Mouse (Mus musculus): Measurements from ENCODE around the gene Reg1.
"Not testable (repeated sequence)": the region's sequence is repeated elsewhere in the genome, so short reads cannot be mapped to it uniquely, and the experiment has no call there.

Reg1 gene

GRCm38 (mm10) chr6:78422411-78422810 is at the start of gene Reg1:
Reg1 (plus strand) TSS chr6:78422711.
- not testable (repeated sequence) for DNase-seq (ENCODE audit: low read depth)

- no peak for DNase-seq (ENCODE audit: low read depth)
These were observed 43.7 kb upstream of the Reg1 start, which contains the start of gene Reg3d for GRCm38 (mm10) chr6:78378765-78379164. Reg3d (minus strand) TSS chr6:78378865.

DNA sequence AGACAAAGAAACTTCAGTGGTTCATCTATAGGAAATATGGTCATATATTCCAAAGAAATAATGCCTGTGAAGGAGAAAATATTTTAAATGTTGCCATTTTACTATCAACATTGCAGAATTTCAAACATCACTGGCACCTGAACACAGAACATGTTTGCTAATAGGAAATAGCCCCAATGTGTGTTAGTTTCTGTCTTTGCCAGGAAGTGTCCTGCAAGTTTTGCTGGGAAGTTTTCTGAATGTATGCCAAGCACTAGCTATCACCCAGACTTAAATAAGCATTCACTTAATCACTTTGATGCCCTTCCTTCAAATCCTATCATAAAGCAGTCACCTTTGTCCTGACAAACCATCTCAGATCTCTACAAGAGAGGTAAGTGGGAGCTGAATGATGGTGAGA is 42.1 kb upstream of the Reg1 start, which contains the start of gene Reg3a:
Gene Reg3a, plus strand, starts transcription at position 301 of the 400 bp plus-strand sequence.
- DNase-seq (ENCODE audit: low read depth) = no peak

DNA sequence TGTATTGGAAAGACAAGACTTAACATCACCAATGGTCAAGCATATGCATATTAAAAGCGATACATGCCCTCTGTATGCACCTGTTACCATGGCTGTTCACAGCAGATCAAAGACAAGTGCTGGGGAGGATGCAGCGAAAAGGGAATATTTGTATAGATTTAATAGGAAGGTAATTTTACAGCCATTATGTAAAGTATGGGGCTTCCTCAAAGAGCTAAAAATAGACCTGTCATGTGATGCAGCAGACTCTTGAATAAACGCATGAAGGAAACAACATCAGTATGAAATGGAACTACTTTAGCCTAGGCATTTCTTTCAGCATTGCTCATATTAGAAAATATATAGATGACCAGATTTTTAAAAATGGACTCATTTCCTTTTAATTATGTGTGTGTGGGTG is 36.9 kb upstream of the Reg1 start:
- no peak for DNase-seq (ENCODE audit: low read depth)

GRCm38 (mm10) chr6:78395323-78395722 is 27.2 kb upstream of the Reg1 start, which contains the start of gene Reg2:
Reg2 (plus strand) TSS chr6:78395623.
- not testable (repeated sequence) for DNase-seq (ENCODE audit: low read depth)

GRCm38 (mm10) chr6:78425497-78425896 is 3.0 kb downstream of the Reg1 start:
- DNase-seq (ENCODE audit: low read depth) = no peak

DNA sequence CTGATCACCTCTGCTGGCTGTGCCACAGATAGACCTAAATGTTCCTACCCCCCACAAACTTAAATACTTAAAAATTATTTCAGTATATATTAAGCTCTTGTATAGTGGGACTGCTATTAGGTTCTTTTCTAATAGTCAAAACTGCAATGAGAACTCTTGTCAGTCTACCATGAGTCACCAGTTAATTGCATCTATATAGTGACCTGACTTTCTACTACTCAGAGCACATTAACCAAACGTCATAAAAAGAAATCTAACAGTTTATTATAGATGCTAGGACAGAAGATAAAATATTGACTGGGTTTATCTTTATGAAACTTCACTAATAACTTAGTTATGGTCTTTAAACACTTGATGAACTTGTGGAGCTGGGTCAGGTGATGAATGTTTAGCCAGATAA is 24.7 kb downstream of the Reg1 start:
- no peak for DNase-seq (ENCODE audit: low read depth)

- no peak for DNase-seq (ENCODE audit: low read depth)
These were observed 25.9 kb downstream of the Reg1 start for GRCm38 (mm10) chr6:78448409-78448808.

DNA sequence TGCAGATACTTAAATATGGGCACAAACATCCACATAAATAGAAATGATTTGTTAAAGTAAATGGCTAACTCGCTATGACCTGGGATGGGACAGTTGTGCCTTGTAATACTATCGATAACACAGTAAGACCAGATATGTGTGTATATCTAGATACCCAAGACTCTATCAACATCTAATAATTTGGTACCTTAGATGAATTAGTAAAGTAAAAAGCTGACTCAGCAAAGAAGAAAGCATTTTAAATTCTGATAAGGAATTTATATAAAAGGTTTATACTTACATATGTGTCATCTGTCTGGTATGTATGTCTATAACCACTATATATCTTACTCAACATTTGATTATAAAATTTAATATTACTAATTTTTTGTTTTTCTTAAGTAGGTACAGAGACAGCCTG is 30.3 kb downstream of the Reg1 start:
- DNase-seq (ENCODE audit: low read depth) = no peak

GRCm38 (mm10) chr6:78460191-78460825 is 37.8 kb downstream of the Reg1 start:
- DNase-seq (ENCODE audit: low read depth) = no peak

DNA sequence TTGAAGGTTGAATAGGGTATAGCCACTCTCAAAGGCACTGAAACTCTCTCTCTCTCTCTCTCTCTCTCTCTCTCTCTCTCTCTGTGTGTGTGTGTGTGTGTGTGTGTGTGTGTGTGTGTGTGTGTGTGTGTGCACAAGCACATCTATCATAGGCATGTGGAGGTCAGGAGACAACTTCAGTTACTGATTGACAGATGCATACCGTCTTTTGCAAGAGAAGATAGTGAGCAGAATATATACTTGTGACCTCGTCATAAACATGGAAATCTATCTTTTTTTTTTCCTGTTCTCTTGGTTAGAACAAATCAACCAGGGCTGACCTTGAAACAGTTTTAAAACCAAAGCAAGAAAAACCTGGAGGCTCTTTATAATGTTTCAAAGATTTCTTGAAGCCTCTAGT is 39.8 kb downstream of the Reg1 start:
- no peak for DNase-seq (ENCODE audit: low read depth)

DNA sequence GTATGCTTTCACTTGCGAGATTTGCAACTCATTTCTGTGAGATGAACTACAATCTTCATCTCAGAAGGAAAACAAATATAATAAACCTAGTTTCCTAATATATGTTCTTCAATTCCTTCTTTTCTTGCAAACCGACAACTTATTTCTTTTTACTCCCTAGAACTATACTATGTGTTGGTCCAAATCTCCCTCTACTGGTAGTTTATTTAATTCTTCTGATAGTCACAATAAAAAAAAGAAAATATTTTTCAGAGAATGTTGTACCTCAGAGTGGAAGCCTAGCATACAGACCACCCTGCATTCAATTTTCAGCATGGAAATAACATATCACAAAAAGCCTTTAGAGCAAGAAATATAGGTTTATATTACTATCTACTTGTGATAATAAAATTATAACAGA is 40.8 kb downstream of the Reg1 start:
- DNase-seq (ENCODE audit: low read depth) = no peak

- no peak for DNase-seq (ENCODE audit: low read depth)
These were observed 46.3 kb downstream of the Reg1 start, which contains the start of gene Reg3g for GRCm38 (mm10) chr6:78468772-78469171. Reg3g (minus strand) TSS chr6:78468872.

DNA sequence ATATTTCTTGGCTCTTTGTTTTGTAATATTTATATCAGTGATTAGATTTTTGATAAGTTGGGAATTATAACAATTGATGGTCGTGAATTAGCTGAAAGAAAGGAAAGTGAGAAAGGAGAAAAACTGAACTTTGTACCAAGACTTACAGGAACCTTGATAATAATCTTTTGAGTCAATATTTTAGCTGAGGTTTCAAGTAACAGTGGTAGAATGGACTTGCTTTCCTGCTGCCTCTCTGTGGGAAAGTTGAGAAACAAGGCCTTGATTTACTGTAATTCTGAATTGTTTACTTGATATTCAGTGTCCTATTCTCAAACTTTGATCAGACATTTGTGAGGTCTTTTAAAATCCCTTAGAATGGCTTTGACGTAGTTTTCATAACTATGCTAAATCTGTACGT is 46.8 kb downstream of the Reg1 start:
- DNase-seq (ENCODE audit: low read depth) = no peak

All from induced T-regulatory cell, adult 2 months (primary cell).